Mouse (Mus musculus) kidney, embryonic 14.5 days (tissue): ENCODE results near the gene Mapk8ip1. TPM values are rescaled to one million over a fixed set of nuclear protein-coding genes. Genes with fewer than 3 reads are reported as not detected.

ENCODE experiments used
- ATAC-seq: fragments of 200-750 bp; cut with Nextera tagmentation; 2 replicates; pipeline ENCODE4 v1.8.0; 2017; ENCODE audit warnings: moderate number of reproducible peaks, mild to moderate bottlenecking, moderate TSS enrichment, moderate library complexity; ENCODE audit not compliant: low FRiP score, low TSS enrichment
- H3K27ac ChIP-seq: fragments of 300-500 bp; sonication (generic); 2 replicates; pipeline ENCODE4 v1.5.1; 2014; ENCODE audit warnings: low read depth, mild to moderate bottlenecking, low read length, moderate library complexity, mixed read lengths
- H3K27me3 ChIP-seq: fragments of 300-500 bp; sonication (generic); 2 replicates; pipeline ENCODE4 v1.6.1; 2014; ENCODE audit warnings: mild to moderate bottlenecking, low read length; ENCODE audit not compliant: control insufficient read depth, insufficient read depth
- H3K36me3 ChIP-seq: fragments of 300-500 bp; sonication (generic); 2 replicates; pipeline ENCODE4 v1.6.1; 2014; ENCODE audit warnings: low read length, mixed read lengths; ENCODE audit not compliant: control insufficient read depth, insufficient read depth
- H3K4me1 ChIP-seq: fragments of 300-500 bp; sonication (generic); 2 replicates; pipeline ENCODE4 v1.6.1; 2014; ENCODE audit warnings: low read length, mixed read lengths; ENCODE audit not compliant: control insufficient read depth, insufficient read depth
- H3K4me2 ChIP-seq: fragments of 300-500 bp; sonication (generic); replicated peaks from 2 replicates; pipeline ENCODE4 v1.6.1; 2014; ENCODE audit warnings: low read depth, mild to moderate bottlenecking, low read length
- H3K4me3 ChIP-seq: fragments of 300-500 bp; sonication (generic); 2 replicates; pipeline ENCODE4 v1.5.1; 2014; ENCODE audit warnings: mild to moderate bottlenecking, low read length
- H3K9ac ChIP-seq: fragments of 300-500 bp; sonication (generic); 2 replicates; pipeline ENCODE4 v1.6.1; 2014; ENCODE audit warnings: low read depth, mild to moderate bottlenecking, low read length, moderate library complexity
- H3K9me3 ChIP-seq: fragments of 300-500 bp; sonication (generic); 2 replicates; pipeline ENCODE4 v1.6.1; 2016; ENCODE audit warnings: low read length; ENCODE audit not compliant: control insufficient read depth
- WGBS: fragments of 180-500 bp; shearing (Covaris S2); extraction: QIAGEN DNeasy Blood & Tissue Kit; methylation state at CpG from one replicate; pipeline ENCODE4 v1.1.7; 2014; 5-methylcytosine and 5-hydroxymethylcytosine counted together
- polyA plus RNA-seq: library from polyadenylated mRNA; unstranded; fragments of >200 nt; fragmentation: Nextera tagmentation; extraction: Ambion mirVana; gene quantifications from 2 replicates; pipeline ENCODE4 v1.2.1, GENCODE M21; 2014

Mapk8ip1 gene
- polyA plus RNA-seq, 1 experiment from 2014 or later: 15.6 TPM

DNA sequence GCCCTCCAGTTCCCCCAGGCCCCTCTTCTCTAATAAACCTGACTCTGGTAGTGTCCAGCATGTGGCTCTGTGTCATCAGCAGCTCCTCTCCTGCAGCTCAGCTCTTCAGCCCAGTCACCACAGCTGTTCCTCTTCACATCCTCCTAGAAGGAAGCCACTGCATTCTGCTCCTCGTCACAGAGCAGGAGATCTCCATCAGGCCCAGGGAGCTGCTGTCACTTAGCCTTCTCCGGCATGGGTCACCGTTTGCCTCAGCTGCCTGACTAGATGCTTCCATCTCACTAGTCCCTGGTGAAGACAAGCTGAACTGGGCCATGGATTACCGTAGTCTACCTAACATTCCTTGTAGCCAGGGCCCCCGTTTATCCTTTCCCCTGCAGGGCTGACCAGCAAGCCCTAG is 19.9 kb downstream of the Mapk8ip1 start:
- ATAC-seq: no peak
- no peak overlapping the region for H3K4me3 ChIP-seq
- H3K27ac ChIP-seq: no peak overlapping the region
- H3K27me3 ChIP-seq: no peaks in the 10 kb centered on the region
- peaks cover 76% of the 10 kb centered on the region for H3K36me3 ChIP-seq
- no peak overlapping the region for H3K4me2 ChIP-seq
- WGBS: 71% methylated on average over 5 of the region's 5 CpGs
- H3K9me3 ChIP-seq: no peaks in the 10 kb centered on the region
- no peaks in the 10 kb centered on the region for H3K4me1 ChIP-seq
- no peak overlapping the region for H3K9ac ChIP-seq

DNA sequence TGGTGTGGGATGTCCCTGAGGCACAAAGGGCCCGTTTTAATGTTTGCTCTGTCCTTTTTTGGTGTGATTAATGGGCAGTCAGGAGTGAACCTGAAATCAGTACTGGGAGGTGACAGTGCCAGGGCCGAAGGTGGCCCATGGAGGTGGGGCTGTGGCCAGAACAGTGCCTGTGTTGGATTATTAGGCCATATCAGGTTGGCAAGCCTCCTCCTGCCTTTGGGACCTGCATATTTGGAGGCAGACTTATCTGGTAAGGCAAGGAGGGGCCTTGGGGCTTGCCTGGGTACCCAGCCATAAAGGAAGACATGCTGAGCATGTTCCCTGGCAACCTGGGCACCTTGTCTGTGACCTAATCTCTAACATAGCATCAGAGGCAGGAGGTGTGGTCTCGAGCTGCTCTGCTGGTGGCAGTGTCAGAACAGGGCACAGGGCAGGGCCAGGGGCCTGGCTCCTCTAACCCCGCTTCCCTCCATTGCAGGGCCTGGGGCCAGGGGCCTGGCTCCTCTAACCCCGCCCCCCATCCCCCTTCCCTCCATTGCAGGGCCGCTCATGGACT is 20.5 kb downstream of the Mapk8ip1 start:
- Histone ChIP-seq H3K27me3 (no peaks in the 10 kb centered on the region), H3K4me3 (no peak overlapping the region), H3K4me2 (no peak overlapping the region), H3K9me3 (no peaks in the 10 kb centered on the region), H3K36me3 (peaks cover 70% of the 10 kb centered on the region), H3K4me1 (0 out of 2 replicates have a peak, but pooled peaks cover 5% of the 10 kb centered on the region), H3K27ac (no peak overlapping the region), H3K9ac (no peak overlapping the region)
- 62% methylated on average over 6 of the region's 6 CpGs for WGBS
- no peak for ATAC-seq

DNA sequence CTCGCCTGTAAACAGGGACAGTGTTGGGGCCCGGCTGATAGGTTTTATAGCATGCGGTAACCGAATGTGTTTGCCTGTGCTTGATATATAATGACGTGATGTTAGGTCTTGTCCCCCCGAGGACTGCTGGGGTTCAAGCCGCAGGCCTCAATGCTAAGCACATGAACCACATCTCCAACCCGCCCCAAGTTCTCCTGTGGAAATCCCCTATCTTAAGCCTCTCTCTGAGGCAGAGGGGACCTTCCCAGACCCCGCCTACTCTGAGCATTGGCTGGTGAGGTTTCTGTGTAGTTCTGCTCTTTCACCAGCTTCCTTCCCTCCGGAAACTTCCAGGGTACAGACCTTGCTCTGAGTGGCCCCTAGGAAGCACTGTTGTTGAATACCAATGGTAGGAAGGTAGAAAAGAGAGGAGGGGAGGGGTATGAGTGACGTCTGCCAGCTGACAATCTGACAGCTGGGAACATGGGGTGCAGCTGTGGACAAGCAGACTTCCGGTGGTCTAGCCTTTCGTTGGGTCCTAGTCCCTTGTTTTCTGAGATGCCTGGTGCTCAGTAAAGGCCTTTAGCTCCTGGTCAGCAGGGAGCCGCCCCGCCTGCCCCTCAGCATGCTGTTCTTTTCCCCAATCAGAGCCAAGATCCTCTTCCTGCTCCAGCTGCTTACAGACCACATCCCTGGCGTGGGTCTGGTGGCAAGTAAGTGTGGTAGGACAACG is 21.1 kb downstream of the Mapk8ip1 start:
- no peak for ATAC-seq
- 73% methylated on average over 17 of the region's 17 CpGs for WGBS
- H3K9ac ChIP-seq: no peak overlapping the region
- peaks cover 64% of the 10 kb centered on the region for H3K36me3 ChIP-seq
- H3K9me3 ChIP-seq: no peaks in the 10 kb centered on the region
- H3K4me3 ChIP-seq: no peak overlapping the region
- H3K27ac ChIP-seq: no peak overlapping the region
- H3K27me3 ChIP-seq: no peaks in the 10 kb centered on the region
- 0 out of 2 replicates have a peak, but pooled peaks cover 5% of the 10 kb centered on the region for H3K4me1 ChIP-seq
- no peak overlapping the region for H3K4me2 ChIP-seq

DNA sequence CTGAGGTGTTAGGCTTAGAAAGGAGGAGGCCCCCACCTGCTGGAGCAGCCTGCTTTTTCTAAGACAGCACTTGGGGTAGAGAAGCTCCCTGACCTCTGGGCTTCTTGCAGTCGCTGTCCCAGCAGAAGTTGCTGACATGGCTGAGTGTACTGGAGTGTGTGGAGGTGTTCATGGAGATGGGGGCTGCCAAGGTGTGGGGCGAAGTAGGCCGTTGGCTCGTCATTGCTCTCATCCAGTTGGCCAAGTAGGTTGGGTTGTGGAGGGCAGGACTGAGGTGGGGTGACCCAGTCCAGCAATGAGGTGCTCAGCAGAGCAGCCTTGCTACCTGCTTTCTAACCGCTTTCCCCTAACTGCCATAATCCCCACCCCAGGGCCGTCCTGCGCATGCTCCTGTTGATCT is 23.7 kb downstream of the Mapk8ip1 start:
- no peaks in the 10 kb centered on the region for H3K9me3 ChIP-seq
- no peaks in the 10 kb centered on the region for H3K27me3 ChIP-seq
- WGBS: 92% methylated on average over 7 of the region's 7 CpGs
- no peak for ATAC-seq
- peaks cover 14% of the 10 kb centered on the region; the same call in 1 of the 2 replicates for H3K4me1 ChIP-seq
- no peak overlapping the region for H3K27ac ChIP-seq
- no peak overlapping the region for H3K4me2 ChIP-seq
- H3K9ac ChIP-seq: no peak overlapping the region
- H3K4me3 ChIP-seq: no peak overlapping the region
- peaks cover 39% of the 10 kb centered on the region for H3K36me3 ChIP-seq

DNA sequence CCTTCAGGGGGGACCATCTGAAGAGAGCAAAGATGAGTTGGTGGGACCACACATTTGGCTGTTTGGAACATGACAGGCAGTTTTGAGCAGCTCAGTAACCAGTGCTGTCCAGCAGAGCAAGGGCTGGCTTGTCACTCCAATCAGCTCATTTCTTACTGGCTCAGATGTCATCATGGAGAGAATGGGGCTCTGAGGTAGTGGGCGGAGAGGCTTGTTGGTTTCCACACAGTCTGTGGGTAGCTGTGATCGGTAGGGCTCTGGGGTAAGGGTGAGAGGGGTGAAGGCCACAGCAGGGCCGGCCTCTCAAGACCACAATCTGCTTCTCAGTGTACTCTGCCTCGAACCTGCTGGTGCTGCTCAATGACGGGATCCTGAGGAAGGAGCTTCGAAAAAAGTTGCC is 24.8 kb downstream of the Mapk8ip1 start:
- Histone ChIP-seq H3K27ac (no peak overlapping the region), H3K4me2 (peak overlapping the region; percentile 95; the same call in 1 of the 2 replicates), H3K4me1 (peaks cover 21% of the 10 kb centered on the region; the same call in 1 of the 2 replicates), H3K9ac (peak overlapping the region; percentile 74; the same call in 1 of the 2 replicates), H3K27me3 (0 out of 2 replicates have a peak, but pooled peaks cover under 1% of the 10 kb centered on the region), H3K36me3 (peaks cover 29% of the 10 kb centered on the region), H3K4me3 (peak overlapping the region; percentile 78; the same call in 1 of the 2 replicates), H3K9me3 (no peaks in the 10 kb centered on the region)
- no peak for ATAC-seq
- 88% methylated on average over 6 of the region's 6 CpGs for WGBS

DNA sequence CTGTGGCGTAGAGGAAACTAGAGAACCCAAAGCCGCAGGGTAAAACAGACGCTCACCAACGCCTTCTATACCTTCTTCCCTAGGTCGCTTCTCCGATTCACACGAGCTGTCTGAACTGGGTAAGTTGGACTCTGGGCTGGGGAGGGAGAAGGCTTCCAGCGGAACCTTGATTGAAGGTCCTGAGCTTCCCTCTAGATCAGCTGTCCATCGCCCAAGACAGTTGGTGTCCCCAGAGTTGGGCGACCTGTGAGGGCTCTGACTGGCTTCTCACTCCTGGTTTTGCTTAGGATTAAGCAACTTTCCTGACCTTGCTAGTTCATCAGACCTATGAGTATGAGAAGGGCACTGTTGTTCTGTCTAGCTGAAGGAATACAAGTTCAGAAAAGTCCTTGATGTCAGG is 25.3 kb downstream of the Mapk8ip1 start:
- Histone ChIP-seq H3K27me3 (peaks cover 5% of the 10 kb centered on the region; the same call in 1 of the 2 replicates), H3K9ac (peak overlapping the region; percentile 74), H3K27ac (0 out of 2 replicates have a peak overlapping the region, but pooled peaks have one; percentile 95), H3K9me3 (no peaks in the 10 kb centered on the region), H3K36me3 (peaks cover 27% of the 10 kb centered on the region), H3K4me3 (peak overlapping the region; percentile 78), H3K4me2 (peak overlapping the region; percentile 95), H3K4me1 (peaks cover 25% of the 10 kb centered on the region; the same call in 1 of the 2 replicates)
- no peak; the same call in 1 of the 2 replicates for ATAC-seq
- WGBS: 15% methylated on average over 10 of the region's 10 CpGs

DNA sequence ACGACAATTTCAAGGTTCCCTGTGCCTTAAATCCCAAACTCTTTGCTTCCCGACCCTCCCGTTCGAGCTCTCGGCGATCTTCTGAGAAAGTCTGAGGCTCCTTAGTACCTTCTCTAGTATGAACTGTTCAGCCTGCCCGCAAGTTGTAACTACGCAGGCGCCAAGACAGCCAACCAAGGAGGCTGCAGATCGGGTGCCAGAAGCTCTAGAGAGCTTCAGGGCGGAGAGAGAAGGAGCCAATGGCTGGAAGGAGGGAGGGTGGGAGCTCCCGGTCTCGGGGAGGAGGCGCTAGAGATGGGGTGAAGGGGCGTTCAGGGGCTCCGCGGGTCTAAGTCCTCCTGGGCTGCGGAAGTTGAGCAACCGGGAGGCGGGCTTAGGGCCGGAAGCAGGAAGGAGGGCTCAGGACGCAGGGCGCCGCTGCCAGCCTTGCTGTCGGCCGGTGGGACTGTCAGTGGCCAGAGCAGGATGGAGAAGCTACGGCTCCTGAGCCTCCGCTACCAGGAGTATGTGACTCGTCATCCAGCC is 25.9 kb downstream of the Mapk8ip1 start:
- WGBS: under 1% methylated on average over 29 of the region's 29 CpGs
- Histone ChIP-seq H3K36me3 (peaks cover 27% of the 10 kb centered on the region), H3K4me1 (peaks cover 29% of the 10 kb centered on the region; the same call in 1 of the 2 replicates), H3K27ac (peak overlapping the region; percentile 95), H3K4me3 (peak overlapping the region; percentile 78), H3K27me3 (peaks cover 7% of the 10 kb centered on the region; the same call in 1 of the 2 replicates), H3K4me2 (peak overlapping the region; percentile 95), H3K9me3 (no peaks in the 10 kb centered on the region), H3K9ac (peak overlapping the region; percentile 74)
- ATAC-seq: peak; percentile 90

DNA sequence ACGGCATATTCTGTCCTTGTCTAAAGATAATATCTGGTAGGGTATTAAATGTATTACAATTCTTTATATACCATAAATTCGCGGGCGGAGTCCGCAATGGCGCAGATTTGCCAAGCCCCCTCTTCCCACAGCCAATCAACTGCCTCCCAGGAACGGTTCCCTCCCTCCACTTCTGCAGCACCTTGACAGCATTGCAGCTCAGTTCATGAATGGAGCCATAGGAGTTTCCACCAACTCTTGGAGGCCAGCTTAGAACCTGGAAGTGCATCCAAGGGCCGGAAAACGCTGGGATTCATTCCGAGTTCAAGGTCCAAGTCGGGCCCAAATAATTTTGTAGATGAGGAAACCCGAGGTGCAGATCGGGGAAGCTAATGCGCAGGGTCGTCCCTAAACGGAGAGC is 26.5 kb downstream of the Mapk8ip1 start, which contains the start of the genes Pex16 and Large2:
Pex16 (plus strand) TSS at position 163 of the 400 bp plus-strand sequence.
Large2 (minus strand) TSS at position 356 of the 400 bp plus-strand sequence.
- H3K9ac ChIP-seq: peak within 1 kb of the TSS; percentile 74
- ATAC-seq: no peak
- H3K4me1 ChIP-seq: peaks cover 36% of the 10 kb centered on the region
- H3K27me3 ChIP-seq: peaks cover 9% of the 10 kb centered on the region; the same call in 1 of the 2 replicates
- H3K4me3 ChIP-seq: peak within 1 kb of the TSS; percentile 78
- peak within 1 kb of the TSS; percentile 95 for H3K27ac ChIP-seq
- peaks cover 22% of the 10 kb centered on the region for H3K36me3 ChIP-seq
- WGBS: 3% methylated on average over 16 of the region's 16 CpGs
- H3K9me3 ChIP-seq: no peaks in the 10 kb centered on the region
- H3K4me2 ChIP-seq: peak within 1 kb of the TSS; percentile 95
